Mouse (Mus musculus) cortical plate, adult 2 months (tissue): Measurements from ENCODE around the gene Unkl.

Experiments
- CTCF ChIP-seq: fragments of 200-500 bp; IDR thresholded peaks from 2 replicates; pipeline ENCODE4 v1.5.1; 2011; ENCODE audit warnings: mild to moderate bottlenecking, control low read depth, low read length; ENCODE audit not compliant: insufficient read depth; ENCODE audit errors: extremely low read depth
- POLR2A ChIP-seq: fragments of 200-500 bp; IDR thresholded peaks from 2 replicates; pipeline ENCODE4 v1.6.1; 2011; ENCODE audit warnings: mild to moderate bottlenecking, low read length, control low read depth; ENCODE audit not compliant: insufficient read depth; ENCODE audit errors: extremely low read depth

DNA sequence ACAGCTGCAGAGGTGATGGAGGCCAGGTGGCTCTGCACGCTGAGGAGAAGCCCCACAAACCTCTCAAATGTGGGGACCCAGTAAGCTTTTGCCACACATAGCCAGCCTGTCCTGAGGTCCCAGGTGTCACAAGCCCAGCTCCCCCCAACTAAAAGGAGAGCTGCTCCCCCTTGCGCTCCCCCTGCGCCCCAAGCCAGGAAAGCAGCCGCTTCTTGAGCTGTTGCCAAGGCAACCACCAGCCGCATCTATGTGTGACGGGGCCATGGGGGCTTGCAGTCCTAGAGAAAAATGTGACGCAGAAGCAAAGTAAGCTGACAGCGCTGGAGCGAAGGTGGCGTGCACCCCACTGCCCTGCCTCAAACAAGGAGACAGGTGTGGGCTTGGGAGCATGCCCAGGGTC, 65.6 kb downstream of the Unkl start:
- TF ChIP-seq POLR2A (no peak), CTCF (no peak)
